Mouse (Mus musculus) mesoderm, embryonic 11.5 days (tissue): ENCODE data around the gene Susd6.

Source experiments
- DNase-seq: peaks from one replicate; pipeline ENCODE4 v3.0.0-alpha.2; 2012; ENCODE audit warnings: low read depth, low spot score

Gene Susd6

DNA sequence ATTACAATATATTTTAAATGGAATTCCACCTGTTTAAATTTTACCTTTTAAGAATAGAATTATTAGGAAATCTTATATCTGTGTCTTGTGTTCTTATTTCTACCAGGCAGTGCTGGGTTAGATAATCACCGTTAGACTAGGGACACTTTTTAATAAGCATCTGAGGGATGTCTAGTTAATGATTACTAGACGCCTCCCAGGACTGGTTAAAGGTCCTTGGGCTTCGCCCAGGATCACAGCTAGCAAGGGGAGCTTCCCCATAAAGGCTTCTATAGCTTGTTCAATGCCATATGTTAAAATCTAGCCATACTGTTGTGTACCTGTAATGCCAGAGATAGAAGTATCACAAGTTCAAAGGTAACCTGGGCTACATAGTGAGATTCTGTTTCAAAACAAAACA, 138.6 kb downstream of the Susd6 start:
- no peak for DNase-seq

DNA sequence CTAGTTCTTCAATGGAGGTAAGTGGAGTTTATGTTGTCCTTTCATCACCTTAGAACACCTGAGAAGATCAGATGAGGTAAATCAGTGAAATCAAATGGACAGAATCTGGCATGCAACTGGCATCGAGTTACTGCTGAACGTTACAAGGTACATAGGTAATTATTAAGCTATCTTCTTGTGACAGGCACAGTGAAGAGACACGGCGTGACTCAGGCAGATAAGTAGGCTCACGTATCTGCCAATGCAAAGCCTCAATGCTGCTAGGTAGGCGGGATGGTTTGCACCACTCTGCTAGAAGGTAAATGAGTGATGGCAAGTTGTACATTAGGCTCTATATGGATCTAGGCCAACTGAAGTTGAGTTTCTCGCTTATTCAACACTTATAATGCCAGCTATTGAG, 139.8 kb downstream of the Susd6 start:
- DNase-seq = no peak
